Mouse (Mus musculus): ENCODE data around the gene Chd2. TPM values are rescaled to one million over a fixed set of nuclear protein-coding genes. Genes with fewer than 3 reads are reported as not detected.
"Not testable (repeated sequence)": the region's sequence is repeated elsewhere in the genome, so short reads cannot be mapped to it uniquely, and the experiment has no call there.

Gene Chd2
- polyA plus RNA-seq, 1 experiment from 2014 or later = 61.7 TPM

DNA sequence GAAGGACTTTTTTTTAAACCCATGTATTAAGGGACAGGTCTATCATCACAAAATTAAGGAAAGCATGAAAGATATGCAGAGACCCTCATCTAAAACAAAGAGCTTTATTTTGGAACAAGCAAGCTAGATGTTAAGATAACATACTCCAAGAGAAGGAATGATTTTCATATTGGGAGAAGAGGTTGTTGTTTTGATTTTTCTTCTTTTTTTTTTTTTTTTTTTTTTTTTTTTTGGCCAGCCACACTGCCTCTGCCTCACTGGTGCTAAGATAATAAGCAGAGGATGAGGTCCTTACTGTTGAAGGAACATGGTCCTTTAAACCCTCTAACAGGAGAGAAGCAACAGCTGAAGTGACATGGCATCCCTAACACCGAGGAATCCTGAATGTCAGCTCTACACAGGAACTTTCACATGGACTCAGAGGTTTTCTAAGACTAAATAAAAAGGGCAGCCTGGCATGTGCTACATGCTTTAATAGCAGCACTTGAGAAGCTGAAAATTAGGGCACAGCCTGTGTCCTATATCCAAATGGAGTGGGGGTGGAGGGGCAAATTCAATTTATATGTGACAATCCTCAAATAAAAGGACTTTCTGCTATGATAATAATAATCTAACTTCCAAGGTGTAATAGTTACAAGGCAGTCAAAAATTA lies 17.9 kb downstream of the Chd2 start:
- no peak overlapping the region for H3K4me3 ChIP-seq (replicated peaks)
- H3K4me1 ChIP-seq = peaks cover 34% of the 10 kb centered on the region
- no peak overlapping the region for H3K9ac ChIP-seq
- H3K27ac ChIP-seq = peak overlapping the region; percentile 58
- H3K36me3 ChIP-seq = peaks cover 45% of the 10 kb centered on the region
- no peaks in the 10 kb centered on the region for H3K9me3 ChIP-seq (replicated peaks)
- H3K4me2 ChIP-seq = no peak overlapping the region
- no peaks in the 10 kb centered on the region for H3K27me3 ChIP-seq
- ATAC-seq (replicated peaks; ENCODE audit: low FRiP score) = no peak
- WGBS = 62% methylated on average over 1 of the region's 1 CpGs

- Histone ChIP-seq H3K36me3 (peaks cover 46% of the 10 kb centered on the region), H3K9me3 (replicated peaks) (no peaks in the 10 kb centered on the region), H3K9ac (no peak overlapping the region), H3K27ac (0 out of 2 replicates have a peak overlapping the region, but pooled peaks have one; percentile 18), H3K27me3 (no peaks in the 10 kb centered on the region), H3K4me2 (no peak overlapping the region), H3K4me3 (replicated peaks) (no peak overlapping the region), H3K4me1 (peaks cover 34% of the 10 kb centered on the region)
- no peak for ATAC-seq (replicated peaks; ENCODE audit: low FRiP score)
- WGBS = 73% methylated on average over 6 of the region's 6 CpGs
These were observed 18.4 kb downstream of the Chd2 start for GRCm38 (mm10) chr7:73523183-73523582.

DNA sequence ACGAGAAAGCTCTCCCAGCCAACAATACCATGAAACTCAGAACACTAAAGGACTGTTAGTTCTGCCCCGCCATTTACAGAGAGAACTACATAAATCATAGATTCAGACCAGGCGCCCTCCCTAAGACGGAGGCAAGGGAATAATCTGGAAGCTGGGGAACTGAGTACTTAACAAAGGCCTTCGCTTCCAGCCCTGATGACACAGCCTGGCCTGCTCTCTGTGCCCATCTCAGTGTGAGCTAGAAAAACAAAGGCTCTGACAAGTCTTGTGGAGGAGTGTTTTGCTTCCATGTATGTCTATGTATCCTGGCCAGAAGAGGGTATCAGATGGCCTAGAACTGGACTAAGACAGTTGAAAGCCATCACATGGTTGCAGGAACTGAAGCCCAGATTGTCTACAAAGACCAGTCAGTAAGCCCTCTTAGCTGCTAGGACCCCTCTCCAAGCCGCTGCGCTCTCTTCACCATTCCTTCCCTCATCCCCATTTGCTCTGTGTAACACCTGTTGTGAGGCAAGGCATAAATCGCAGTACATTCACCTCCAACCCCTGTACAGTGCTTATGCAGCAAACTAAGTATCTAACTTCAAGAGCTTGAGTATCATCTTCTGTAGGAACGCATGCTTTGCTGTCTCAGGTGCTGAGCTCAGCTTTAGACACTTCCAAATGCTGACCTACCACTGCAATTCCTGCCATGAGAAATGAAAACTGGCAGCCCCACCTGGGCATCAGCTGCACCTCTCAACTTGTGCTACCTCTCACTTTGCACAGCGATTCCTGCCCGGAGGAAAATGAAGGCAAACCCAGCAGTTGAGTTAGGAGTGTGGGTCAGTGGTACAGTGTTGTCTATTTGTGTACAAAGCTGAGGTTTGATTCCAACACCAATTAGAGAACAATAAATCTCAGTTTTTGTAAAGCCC lies 20.1 kb downstream of the Chd2 start:
- H3K27ac ChIP-seq = peak overlapping the region; percentile 66
- H3K4me3 ChIP-seq (replicated peaks) = no peak overlapping the region
- peak; percentile 66; the same call in 1 of the 2 replicates for ATAC-seq (replicated peaks; ENCODE audit: low FRiP score)
- WGBS = 56% methylated on average over 11 of the region's 11 CpGs
- H3K4me1 ChIP-seq = peaks cover 35% of the 10 kb centered on the region
- H3K27me3 ChIP-seq = no peaks in the 10 kb centered on the region
- H3K9me3 ChIP-seq (replicated peaks) = no peaks in the 10 kb centered on the region
- no peak overlapping the region for H3K4me2 ChIP-seq
- no peak overlapping the region; the same call in 1 of the 2 replicates for H3K9ac ChIP-seq
- peaks cover 52% of the 10 kb centered on the region for H3K36me3 ChIP-seq

DNA sequence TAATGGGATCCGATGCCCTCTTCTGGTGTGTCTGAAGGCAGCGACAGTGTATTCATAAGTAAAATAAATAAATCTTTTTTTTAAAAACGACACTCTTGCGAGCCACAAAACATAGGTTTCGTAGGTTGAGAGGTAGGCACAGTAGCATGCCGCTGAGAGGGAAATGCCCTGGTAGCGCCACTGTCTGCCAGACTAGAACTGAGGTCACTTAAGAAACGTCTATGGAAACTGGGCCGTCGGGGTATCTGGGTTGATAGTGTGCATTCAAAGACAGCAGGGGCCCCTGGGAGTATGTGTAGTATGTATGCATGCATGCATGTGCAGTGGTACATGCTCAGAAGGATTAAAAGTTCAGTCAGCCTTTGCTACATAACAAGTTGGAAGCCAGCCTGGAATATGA lies 21.4 kb downstream of the Chd2 start:
- Histone ChIP-seq H3K9me3 (replicated peaks) (no peaks in the 10 kb centered on the region), H3K27me3 (no peaks in the 10 kb centered on the region), H3K4me3 (replicated peaks) (no peak overlapping the region), H3K4me1 (peaks cover 38% of the 10 kb centered on the region), H3K36me3 (peaks cover 65% of the 10 kb centered on the region), H3K4me2 (no peak overlapping the region), H3K27ac (no peak overlapping the region), H3K9ac (no peak overlapping the region)
- no peak for ATAC-seq (replicated peaks; ENCODE audit: low FRiP score)
- 88% methylated on average over 10 of the region's 10 CpGs for WGBS

- no peak overlapping the region for H3K9ac ChIP-seq
- WGBS = 89% methylated on average over 16 of the region's 16 CpGs
- no peaks in the 10 kb centered on the region for H3K9me3 ChIP-seq (replicated peaks)
- H3K4me3 ChIP-seq (replicated peaks) = no peak overlapping the region
- no peak overlapping the region for H3K4me2 ChIP-seq
- H3K4me1 ChIP-seq = peaks cover 41% of the 10 kb centered on the region
- no peaks in the 10 kb centered on the region for H3K27me3 ChIP-seq
- H3K36me3 ChIP-seq = peaks cover 71% of the 10 kb centered on the region
- no peak for ATAC-seq (replicated peaks; ENCODE audit: low FRiP score)
- H3K27ac ChIP-seq = 0 out of 2 replicates have a peak overlapping the region, but pooled peaks have one; percentile 1
These were observed 22.4 kb downstream of the Chd2 start for GRCm38 (mm10) chr7:73519060-73519796.

GRCm38 (mm10) chr7:73518373-73518980 lies 23.2 kb downstream of the Chd2 start:
- not testable (repeated sequence) for H3K9me3 ChIP-seq (replicated peaks); H3K9ac ChIP-seq; H3K27ac ChIP-seq; H3K4me3 ChIP-seq (replicated peaks); ATAC-seq (replicated peaks; ENCODE audit: low FRiP score); H3K4me2 ChIP-seq; H3K27me3 ChIP-seq
- Histone ChIP-seq H3K36me3 (peaks cover 77% of the 10 kb centered on the region), H3K4me1 (peaks cover 40% of the 10 kb centered on the region)
- 86% methylated on average over 6 of the region's 6 CpGs for WGBS

DNA sequence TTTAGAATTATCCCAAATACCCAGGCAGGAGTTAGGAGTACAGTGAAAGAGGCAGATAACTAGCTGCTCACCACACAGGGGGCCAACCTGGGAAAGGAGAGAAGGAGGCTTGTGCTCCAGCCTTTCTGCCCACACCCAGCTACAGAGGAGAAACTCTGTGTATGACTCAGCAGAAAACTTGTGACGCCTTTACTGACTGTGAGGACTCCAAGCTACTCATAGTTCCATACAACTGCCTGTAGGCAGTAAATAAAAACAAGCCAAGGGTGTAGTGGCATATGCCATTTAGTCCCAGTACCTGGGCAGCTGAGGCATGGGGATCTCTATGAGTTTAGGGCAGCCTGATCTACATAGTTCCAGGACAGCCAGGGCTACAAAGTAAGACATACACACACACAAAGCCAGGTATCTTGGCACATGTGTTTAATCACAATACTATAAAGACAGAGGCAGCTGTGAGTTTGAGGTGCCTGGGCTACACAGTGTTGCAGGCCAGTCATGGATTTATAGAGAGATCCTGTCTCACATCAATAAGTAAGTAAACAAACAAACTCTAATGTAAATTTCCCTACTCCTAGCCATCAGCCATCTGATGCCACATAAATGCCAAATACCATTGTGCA lies 24.1 kb downstream of the Chd2 start:
- Histone ChIP-seq H3K4me3 (replicated peaks) (no peak overlapping the region), H3K36me3 (peaks cover 85% of the 10 kb centered on the region), H3K4me1 (peaks cover 36% of the 10 kb centered on the region), H3K27ac (peak overlapping the region; percentile 28; the same call in 1 of the 2 replicates), H3K4me2 (no peak overlapping the region), H3K27me3 (no peaks in the 10 kb centered on the region), H3K9ac (no peak overlapping the region), H3K9me3 (replicated peaks) (no peaks in the 10 kb centered on the region)
- 0 out of 2 replicates have a peak, but pooled peaks have one; percentile 20 for ATAC-seq (replicated peaks; ENCODE audit: low FRiP score)
- 41% methylated on average over 1 of the region's 1 CpGs for WGBS

DNA sequence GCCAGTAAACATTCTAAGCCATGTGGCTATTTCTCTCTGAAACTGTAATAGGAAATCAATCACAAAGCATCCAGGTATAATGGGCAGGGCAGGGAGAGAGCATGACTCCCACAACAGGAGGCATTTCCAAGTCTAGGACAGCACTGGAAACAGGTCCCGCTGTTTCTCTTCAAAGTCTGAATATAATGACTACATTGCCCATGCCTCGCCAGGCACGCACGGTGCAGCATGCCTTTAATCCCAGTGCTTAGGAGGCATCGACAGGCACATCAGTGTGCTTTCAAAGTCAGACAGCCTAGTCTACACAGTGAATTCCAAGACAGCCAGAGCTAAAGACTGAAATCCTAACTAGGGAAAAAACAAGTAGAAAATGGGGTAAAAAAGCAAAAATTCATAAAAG lies 24.8 kb downstream of the Chd2 start:
- Histone ChIP-seq H3K9me3 (replicated peaks) (no peaks in the 10 kb centered on the region), H3K4me3 (replicated peaks) (no peak overlapping the region), H3K4me1 (peaks cover 31% of the 10 kb centered on the region), H3K27me3 (no peaks in the 10 kb centered on the region), H3K4me2 (no peak overlapping the region), H3K36me3 (peaks cover 88% of the 10 kb centered on the region), H3K9ac (no peak overlapping the region), H3K27ac (peak overlapping the region; percentile 49; the same call in 1 of the 2 replicates)
- 73% methylated on average over 5 of the region's 5 CpGs for WGBS
- no peak for ATAC-seq (replicated peaks; ENCODE audit: low FRiP score)

DNA sequence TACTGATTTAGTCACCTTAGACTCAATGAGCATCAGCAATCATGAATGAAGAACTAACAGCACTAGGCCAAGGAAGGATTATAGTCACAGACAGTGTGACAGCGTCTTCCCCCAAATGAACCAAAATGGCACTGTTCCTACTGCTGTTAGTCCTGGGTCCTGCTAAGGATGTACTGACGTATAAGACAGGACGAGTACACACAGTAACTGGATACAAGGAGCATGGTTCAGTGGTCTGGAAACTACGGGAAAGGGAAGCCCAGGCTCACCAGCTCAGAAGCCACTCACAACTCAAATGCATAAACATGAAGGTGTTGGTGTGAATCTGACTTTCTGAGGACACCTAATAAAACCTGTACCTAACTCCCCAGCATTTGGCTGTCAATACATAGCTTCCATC lies 27.1 kb downstream of the Chd2 start:
- Histone ChIP-seq H3K4me2 (no peak overlapping the region), H3K27me3 (no peaks in the 10 kb centered on the region), H3K9me3 (replicated peaks) (no peaks in the 10 kb centered on the region), H3K36me3 (peaks cover 94% of the 10 kb centered on the region), H3K4me3 (replicated peaks) (no peak overlapping the region), H3K4me1 (peaks cover 19% of the 10 kb centered on the region), H3K27ac (peak overlapping the region; percentile 60), H3K9ac (no peak overlapping the region)
- ATAC-seq (replicated peaks; ENCODE audit: low FRiP score) = peak; percentile 53
- 62% methylated on average over 4 of the region's 4 CpGs for WGBS

GRCm38 (mm10) chr7:73512422-73512821 lies 29.2 kb downstream of the Chd2 start:
- no peaks in the 10 kb centered on the region for H3K27me3 ChIP-seq
- no peaks in the 10 kb centered on the region for H3K9me3 ChIP-seq (replicated peaks)
- 72% methylated on average over 2 of the region's 2 CpGs for WGBS
- H3K4me3 ChIP-seq (replicated peaks) = no peak overlapping the region
- H3K9ac ChIP-seq = no peak overlapping the region
- ATAC-seq (replicated peaks; ENCODE audit: low FRiP score) = no peak
- no peak overlapping the region for H3K4me2 ChIP-seq
- peaks cover 19% of the 10 kb centered on the region for H3K4me1 ChIP-seq
- no peak overlapping the region for H3K27ac ChIP-seq
- H3K36me3 ChIP-seq = peaks cover 95% of the 10 kb centered on the region

GRCm38 (mm10) chr7:73508688-73509087 lies 32.9 kb downstream of the Chd2 start:
- peaks cover 92% of the 10 kb centered on the region for H3K36me3 ChIP-seq
- WGBS = 92% methylated on average over 2 of the region's 2 CpGs

More at GRCm38 (mm10) chr7:73508688-73509087, 32.9 kb downstream of the Chd2 start:
- ATAC-seq (replicated peaks; ENCODE audit: low FRiP score) = no peak
- no peaks in the 10 kb centered on the region for H3K27me3 ChIP-seq
- H3K27ac ChIP-seq = no peak overlapping the region
- no peaks in the 10 kb centered on the region for H3K9me3 ChIP-seq (replicated peaks)
- no peak overlapping the region for H3K9ac ChIP-seq
- H3K4me2 ChIP-seq = no peak overlapping the region
- H3K4me3 ChIP-seq (replicated peaks) = no peak overlapping the region
- no peaks in the 10 kb centered on the region for H3K4me1 ChIP-seq
